Mouse (Mus musculus) heart, adult 8-10 months (tissue): ENCODE results near the gene Dlx3. TPM values are rescaled to one million over a fixed set of nuclear protein-coding genes. Genes with fewer than 3 reads are reported as not detected.
A peak's percentile ranks its signal among the peaks of the same experiment; 100 is the strongest.

Experiments used
- DNase-seq: peaks from one replicate; pipeline ENCODE4 v3.0.0; 2022; ENCODE audit warnings: low spot score
- total RNA-seq, 4 experiments: library from RNA; stranded (reverse); gene quantifications; 2 replicates each; pipeline ENCODE4 v1.2.4; 2022

Dlx3 gene
- total RNA-seq, 4 experiments from 2014 or later, result not detected

DNA sequence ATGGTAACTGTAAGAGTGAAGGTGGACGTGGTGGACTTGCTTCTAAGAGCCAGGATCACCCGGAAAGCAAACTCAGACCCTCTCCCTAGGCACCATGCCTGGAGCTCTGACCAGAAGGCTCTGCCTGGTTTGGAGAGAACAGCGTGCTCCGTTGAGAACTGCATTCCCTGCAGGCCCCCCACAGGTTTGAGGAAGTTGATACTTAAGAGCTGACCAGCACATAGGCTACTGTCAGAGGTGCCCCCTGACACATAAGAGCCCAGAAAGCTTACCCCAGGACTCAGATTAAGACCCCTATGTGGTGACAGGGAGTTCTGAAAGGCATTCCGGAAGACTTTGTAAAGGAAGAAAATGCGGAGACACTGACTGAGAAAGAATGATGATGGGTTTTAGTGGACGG is 31.6 kb upstream of the Dlx3 start:
- DNase-seq, result no peak

DNA sequence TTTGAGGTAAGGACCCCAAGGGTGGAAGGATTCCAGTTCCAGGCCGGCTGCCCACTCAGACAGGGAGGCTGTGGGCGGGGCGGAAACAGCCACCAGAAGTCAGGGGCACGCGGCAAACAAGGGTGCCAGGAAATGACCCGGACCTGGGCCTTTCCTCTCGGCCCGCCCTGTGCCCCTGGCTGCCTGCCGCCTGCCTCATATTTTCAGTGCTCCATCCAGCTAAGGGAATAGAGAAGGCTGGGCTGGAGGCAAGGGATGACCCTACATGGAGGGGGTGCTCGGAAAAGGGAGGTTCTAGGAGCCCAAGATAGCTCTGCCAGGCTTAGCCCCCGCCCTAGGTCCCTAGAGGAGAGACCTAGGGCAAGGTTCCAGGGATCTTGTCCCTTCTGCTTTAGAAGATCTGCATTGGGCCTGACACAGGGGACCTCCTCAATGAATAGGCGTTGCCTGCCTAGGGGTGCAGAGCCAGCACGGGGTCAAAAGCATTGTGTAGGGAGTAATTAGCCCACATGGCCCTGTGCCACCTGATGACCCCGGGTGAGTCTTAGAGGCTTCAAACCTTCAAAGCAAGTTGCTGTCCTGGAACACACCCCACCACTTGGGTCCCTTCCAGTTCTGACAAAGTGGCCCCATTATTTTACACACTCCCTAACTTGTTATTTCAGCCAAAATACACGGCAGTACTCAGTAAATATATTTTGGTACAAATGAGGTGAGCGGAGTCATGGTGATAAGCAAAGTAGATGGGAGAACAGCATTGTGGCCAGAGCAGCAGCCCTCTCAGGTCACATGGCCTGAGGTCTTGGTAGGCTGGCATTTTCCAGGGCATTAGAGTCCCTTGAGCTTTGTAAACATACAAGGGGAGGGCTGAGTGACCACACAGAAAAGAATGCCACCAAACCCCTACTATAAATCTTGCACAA is 30.8 kb upstream of the Dlx3 start:
- peak; percentile 58 for DNase-seq

DNA sequence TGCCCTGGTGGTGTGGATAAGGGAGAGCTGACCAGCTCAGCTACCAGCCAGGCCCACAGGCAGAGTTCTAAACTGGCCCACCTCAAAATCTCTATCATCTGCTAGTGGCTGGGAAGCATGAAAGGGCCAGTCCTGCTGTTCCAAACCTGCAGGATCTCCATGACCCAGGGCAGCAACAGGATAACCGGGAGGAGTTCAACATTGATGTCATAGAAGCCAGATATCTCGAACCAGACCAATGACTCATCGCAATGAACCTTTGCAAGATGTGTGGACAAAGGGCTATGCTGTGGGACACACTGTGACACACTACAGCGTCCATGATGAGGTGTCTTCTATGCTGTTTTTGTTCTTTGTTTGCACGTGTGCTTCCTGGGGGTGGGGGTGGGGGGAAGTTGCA is 26.8 kb upstream of the Dlx3 start:
- no peak for DNase-seq

DNA sequence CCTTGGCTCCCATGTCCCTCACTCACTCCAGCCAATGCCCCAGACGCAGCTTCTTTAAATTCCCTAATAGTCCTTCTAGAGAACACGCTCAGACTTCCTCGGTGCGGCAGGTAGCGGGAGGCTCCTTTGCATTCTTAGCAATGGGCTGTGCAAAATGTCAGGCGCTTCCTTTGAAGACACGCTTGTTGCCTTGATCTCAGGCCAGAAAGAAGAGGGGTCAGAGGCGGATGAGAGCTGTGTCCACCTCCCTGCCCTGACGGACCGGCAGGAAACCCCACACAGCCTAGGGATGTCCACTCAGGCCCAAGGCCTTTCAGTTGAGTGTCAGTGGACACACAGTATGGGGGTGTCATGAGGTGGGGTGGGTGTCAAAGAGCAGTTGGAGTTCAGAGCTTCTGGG is 24.3 kb upstream of the Dlx3 start:
- DNase-seq, result no peak

DNA sequence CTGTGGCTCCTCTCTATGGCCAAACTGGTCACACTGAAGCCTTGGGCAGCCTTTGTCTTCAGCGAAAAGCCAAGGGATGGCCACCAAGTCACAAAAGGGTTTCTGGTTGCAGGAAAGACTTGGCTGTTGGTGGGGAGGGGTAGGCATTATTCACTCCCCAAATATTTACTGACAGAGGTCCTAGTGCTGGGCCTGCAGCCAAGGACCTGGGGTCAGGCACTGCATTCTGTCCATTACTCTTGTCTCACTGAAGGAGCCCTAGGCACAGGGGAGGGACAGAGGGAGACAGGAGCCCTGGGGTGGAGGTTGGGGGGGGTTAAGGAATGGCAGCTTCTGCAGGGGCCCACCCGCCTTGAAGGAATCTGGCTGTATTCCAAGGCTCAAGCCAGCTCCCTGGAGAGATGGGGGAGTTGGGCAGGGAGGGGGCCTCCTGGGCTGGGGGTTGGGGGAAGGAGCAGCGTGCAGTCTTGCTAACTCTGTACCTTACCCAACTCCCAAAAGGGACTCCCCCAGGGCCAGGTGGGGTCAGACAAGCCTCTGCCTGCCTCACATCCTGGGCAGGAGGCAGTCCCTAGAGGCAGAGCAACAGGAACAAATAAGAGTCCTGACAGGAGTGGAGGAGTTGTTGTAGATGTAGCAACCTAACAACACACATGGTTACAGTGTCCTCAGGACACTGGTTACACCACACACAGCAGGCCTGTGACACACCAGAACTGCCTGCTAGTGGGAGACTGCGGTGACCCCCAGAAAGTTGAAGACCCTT is 23.1 kb upstream of the Dlx3 start:
- DNase-seq, result no peak

DNA sequence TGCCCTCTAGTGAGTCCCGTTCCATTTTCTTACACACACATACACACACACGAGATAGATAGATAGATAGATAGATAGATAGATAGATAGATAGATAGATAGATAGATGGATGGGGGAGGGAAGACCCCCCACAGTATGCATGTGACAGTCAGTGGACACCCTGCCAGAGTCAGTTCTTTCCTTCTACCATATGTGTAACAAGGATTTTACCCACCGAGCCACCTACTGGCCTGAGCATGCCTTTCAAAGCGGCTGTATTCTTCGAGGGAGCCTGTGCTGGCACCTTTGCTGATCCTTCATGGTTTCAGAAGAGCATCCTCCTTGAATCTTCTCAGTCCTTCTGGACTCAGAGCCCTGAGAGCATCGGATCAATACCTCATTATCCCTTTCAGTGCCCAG is 22.0 kb upstream of the Dlx3 start:
- no peak for DNase-seq

DNA sequence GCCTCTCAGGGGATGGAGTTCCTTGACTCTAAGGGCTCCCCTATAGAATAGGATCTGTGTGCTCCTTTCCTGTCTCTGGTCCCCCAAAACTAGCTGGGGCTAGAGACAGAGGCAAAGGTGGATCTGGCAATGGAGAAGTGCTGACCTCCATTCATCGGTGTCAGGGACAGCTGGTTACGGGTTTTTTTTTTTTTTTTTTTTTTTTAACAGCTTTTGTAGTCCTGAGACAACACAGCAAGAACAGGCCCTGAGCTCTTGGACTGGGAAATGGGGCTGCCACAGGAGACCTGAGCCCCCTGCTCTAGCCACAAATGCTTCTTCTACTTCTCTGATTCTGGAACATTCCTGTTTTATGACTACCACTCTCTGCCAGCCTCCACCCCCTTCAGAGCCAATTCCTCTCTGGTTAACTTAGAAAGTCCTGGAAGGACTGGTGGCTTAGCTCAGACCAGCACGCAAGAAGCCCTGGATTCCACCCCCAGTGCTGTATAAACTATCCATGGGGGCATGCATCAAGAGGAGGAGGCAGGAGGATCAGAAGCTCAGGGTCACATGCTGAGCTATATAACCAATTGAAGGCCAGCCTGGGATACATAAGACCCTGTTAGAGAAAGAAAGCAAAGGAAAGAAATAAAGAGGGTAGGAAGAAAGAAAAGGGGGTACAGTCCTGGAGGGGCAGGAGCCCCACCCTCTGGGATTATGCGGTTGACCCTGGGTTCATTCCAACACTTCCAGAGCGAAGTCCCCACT is 21.4 kb upstream of the Dlx3 start:
- no peak for DNase-seq

DNA sequence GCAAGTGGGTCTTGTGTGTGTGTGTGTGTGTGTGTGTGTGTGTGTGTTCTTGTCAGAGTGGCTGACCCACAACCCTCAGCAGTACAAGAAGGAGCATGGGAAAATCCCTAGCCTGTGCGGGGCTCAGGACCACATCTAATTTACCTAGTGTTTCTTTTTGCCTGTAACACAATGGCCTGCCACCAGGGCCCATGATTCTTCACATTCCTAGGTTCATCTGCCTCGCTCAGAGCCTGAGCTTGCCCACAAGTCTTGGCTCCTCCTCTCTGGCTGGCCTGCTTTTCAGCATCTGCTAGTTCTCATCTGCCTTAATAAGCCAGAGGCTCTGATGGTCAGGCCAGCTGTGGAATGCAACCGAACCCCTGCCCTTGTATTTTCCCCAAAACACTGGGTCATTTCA is 19.5 kb upstream of the Dlx3 start:
- DNase-seq, result no peak

DNA sequence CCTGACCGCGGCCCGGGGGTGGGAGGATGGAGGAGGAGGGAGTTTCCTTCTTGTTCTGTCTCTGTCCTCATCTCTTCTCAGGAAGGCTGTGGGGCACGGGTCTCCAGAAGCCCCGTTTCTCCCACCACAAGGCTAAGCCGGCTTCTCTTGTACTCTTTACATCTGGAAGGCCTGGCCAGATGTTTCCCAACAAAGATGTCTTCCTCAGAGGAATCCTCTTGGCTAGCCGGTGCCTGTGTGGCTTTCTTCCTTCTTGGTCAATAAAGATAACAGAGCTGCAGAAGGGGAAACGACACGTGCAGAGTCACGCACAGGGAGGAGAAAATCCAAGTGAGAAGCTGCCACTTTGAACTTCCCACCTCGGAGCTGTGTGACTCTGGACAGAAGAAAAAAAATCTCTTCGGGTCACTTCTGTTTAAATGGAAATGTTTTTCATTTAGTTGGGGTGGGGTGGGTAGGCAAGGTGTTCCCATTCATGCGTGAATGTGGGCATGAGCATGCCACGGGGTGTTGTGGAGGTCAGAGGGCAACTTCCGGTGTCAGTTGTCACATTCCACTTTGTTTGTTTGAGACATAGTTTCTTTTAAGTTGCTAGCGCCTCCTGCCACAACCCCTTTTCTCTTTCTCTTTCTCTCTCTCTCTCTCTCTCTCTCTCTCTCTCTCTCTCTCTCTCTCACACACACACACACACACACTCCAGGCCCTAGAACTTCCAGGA is 18.7 kb upstream of the Dlx3 start:
- no peak for DNase-seq

DNA sequence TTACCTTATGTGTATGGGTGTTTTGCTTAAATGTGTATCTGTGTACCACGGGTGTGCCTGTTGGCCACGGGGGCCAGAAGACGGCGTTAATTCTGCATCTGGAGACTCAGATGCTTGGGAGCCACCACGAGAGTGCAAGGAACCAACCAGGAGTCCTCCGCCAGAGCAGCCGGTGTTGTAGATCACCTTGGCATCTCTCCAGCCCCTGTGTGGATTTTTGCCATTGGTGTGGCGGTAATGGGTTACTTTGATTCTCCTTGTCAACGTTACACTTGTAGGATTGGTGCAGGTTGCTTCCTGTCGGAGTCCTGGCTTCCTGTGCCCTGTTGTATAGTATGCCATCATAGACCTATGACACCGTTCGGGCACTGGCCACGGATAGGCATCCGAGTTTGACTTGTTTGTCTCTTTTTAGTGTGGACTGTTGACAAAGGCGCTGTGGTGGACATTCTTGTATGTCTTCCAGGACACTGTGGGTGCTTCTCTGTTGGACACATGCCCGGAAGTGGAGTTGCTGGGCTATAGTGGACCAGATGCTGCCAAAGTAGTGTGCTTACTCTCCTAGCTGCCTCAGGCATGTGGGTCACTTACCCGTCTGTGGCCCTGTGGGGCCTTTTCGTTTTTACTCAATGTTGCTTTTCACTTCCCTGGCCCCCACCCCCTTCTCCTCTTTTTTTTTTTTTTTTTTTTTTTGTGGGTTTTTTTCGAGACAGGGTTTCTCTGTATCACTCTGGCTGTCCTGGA is 17.6 kb upstream of the Dlx3 start:
- no peak for DNase-seq

DNA sequence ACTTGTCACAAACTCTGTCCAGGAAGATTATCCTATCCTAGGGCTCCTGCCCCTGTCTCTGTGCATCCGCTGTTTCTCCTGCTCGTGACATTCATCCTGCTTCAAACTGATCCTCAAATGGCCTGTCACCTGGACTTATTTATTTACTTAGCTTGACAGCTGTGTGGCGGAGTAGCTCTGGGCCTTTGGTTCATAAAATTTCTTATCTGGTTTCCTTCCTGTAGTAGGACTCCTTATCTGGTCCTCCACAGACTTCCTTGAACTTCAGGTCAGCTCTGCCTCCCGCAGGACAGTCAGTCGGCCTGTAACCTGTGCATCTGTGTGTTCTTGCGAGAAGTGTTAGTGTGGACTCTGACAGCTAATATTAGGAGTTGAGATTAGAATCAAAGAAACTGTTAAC is 15.7 kb upstream of the Dlx3 start:
- DNase-seq, result peak; percentile 51

DNA sequence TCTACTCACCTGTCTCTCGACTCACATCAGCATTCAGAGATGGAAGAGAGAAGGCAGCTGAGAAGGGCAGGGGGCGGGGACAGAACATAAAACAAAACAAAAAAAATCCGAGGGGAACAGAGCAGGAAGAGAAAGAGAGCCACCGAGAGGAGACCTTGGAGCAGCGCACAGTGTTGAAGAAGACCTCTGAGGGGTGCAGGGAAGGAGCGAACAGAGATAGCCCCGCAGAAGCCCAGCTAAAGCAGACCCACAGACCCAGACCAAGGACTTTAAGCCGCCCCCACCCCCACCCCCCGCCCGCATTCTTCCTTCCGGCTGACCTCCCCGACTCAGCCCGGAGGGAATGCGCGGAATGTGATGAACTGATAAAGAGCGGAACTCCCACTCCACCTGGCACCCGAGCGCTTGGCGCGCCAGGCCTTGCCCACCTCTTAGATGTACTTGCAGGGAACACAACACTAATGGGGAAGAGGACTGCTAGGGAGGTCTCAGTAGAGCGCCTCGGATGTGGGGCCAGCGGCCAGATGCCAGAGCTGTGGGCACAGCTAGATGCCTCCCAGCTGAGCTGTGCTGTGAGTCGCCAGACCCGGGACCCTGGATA is 14.5 kb upstream of the Dlx3 start:
- DNase-seq, result no peak

DNA sequence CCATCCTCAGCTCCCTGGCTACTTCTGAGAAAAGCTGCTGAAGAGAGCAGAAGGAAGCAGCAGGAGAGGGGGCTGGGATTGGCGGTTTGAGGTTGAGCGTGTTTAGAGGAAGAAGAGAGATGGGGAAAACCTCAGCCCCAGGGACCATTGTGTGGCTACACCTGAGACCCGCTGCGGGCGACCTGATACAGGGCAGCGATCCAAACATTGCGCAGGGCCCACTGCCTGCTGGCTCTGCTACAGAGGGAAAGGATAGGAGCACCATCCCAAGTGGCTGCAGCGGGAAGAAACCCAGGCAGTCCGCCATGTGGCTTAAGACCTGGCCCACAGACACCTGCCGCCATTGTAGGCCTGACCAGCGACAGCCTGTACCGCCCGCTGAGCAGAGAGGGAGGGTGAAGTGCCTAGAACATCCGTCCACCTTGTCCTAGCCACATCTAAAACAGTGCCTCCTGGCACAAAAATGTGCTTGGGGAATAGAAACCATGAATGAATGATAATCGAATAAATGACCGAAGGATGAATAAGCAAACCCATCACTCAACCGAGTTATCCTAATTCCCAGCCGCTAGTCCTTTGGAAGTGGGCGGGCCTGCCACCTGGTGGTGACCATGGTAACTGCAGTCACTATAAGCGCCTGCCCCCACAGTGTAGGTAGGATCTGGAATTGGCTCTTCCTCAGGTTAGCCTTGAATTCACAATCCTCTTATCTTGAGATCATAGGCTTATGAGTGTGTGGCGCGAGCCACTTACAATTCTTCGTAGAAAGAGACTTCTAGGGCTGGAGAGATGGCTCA is 13.3 kb upstream of the Dlx3 start:
- DNase-seq, result peak; percentile 62

DNA sequence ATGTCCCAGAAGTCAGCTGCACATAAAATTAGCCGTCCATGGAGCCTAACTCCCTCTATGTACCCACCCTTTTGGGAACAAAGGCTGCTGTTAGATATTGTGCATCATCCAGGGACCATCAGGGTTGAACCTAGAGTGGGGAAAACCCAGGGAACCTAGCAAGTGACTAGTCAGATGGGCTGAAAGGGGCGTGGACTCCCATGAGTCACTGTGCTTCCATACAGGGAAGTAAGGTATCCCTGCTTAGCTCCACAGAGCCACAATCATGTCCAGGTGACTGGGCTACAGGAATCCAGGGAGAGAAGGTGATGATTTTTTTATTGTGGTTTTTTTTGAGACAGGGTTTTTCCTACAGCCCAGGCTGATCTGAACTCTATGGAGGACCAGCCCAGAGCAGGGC is 10.9 kb upstream of the Dlx3 start:
- DNase-seq, result no peak

DNA sequence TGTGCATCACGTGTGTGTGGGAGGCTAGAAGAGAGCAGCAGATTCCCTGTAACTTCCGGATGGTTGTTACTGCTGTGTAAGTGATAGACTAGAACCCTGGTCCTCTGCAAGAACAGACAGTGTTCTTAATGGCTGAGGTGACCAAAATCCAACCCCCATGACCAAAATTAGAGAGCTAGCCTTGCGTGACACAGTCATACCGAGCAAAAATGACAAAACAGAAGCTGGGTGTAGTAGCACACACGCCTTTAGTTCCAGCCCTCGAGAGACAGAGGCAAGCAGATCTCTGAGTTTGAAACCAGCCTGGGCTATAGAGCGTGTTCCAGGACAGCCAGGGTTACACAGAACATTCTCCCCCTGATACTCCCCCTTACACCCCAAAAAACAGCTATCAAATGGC is 9.8 kb upstream of the Dlx3 start:
- DNase-seq, result no peak

DNA sequence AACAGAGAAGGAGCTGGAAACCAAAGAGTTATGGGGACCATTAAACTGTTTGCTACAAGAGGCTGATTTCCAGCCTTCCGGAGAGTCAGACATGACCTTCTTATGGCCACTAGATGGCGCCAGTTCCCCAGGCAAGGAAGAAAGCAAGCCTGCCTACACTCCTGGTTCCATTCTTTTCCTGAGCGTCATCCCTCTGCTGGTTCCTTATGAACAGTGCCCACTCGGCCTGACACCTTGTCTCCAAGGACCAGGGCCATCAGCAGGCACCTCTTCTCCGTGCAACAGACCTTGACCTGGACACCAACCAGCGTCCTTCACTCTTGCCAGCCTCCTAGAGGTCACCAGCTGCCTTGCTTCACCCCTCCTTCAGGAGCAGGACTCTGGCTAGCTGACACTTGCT is 2.9 kb upstream of the Dlx3 start:
- DNase-seq, result peak; percentile 62

DNA sequence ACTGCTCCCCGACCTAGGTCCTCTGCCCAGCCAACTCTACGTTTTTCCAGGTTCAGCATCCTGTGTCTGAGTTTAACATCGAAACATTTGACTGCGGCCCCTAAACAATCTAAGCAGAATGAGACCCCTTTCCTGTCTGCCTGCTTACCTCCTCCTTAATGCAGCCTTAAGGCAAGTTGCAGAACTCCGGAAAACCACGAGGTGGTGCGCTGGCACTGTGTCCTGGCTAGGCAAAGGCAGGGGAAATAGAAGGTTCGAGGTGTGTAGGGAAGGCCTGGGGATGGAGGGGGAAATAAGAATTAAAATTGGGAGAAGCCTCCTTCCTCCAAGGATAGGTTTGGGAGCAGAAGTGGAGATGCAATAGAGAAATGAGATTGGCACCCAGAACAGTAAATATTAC is 1.4 kb upstream of the Dlx3 start:
- peak; percentile 66 for DNase-seq

DNA sequence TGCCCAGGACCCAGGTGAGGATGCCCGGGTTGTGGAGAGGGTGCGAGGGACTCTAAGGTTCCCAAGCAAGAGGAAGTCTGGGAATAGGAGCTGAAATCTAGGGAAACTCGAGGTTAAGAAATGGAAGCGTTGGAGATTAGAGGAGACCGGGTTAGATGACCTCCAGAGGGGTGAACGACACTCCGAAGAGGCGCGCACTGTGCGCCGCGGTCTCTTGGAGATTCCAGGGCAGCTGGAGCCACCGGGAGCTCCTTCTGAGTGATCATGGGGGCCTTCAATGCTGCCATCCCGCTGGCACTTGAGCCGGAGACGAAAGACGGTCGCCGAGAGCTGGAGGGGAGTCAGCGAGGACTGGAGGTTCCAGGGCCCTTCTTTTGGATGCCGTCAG is 708 bp downstream of the Dlx3 start:
- DNase-seq, result no peak
